Mouse (Mus musculus): ENCODE data around the gene Camsap3. TPM values are rescaled to one million over a fixed set of nuclear protein-coding genes. Genes with fewer than 3 reads are reported as not detected.

The Camsap3 gene
- 6.0 and 7.4 TPM in 2 replicates for polyA plus RNA-seq (2014; fragmentation: Nextera tagmentation; extraction: Ambion mirVana)

DNA sequence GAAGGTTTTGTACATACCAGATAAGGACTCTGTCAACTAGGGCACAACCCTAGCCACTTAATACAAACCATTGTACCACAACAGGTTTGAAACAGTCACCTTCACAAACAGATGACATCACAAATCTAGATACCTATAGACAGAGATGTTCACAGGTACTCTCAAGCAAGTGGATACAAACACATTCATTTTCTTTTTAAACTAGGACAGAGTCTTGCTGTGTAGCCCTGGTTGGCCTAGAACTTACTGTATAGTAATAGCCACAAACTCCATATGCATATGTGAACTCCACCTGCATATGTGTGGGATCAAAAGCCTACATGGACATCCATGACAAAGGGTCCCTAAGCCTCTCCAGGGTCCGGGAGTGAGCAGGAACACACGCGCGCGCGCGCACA is at the start of gene Camsap3:
Gene Camsap3, plus strand, starts transcription at position 301 of the 398 bp plus-strand sequence.
- H3K9me3 ChIP-seq (ENCODE audit: control insufficient read depth, low read length) = no peaks in the 10 kb centered on the region
- H3K27ac ChIP-seq (replicated peaks; ENCODE audit: low read depth, low read length) = 0 out of 2 replicates have a peak within 1 kb of the TSS, but pooled peaks have one; percentile 21
- peak within 1 kb of the TSS; percentile 67 for H3K9ac ChIP-seq (ENCODE audit: low read length)
- no peaks in the 10 kb centered on the region; the same call in 1 of the 2 replicates for H3K27me3 ChIP-seq (ENCODE audit: control insufficient read depth, insufficient read depth, low read length)
- peaks cover 2% of the 10 kb centered on the region; the same call in 1 of the 2 replicates for H3K4me1 ChIP-seq (ENCODE audit: control insufficient read depth, insufficient read depth, low read length)
- peak within 1 kb of the TSS; percentile 74 for H3K4me3 ChIP-seq (ENCODE audit: low read depth, low read length)
- WGBS = 9% methylated on average over 7 of the region's 7 CpGs
- DNase-seq (ENCODE audit: low spot score) = no peak
- no peaks in the 10 kb centered on the region for H3K36me3 ChIP-seq (ENCODE audit: control insufficient read depth, insufficient read depth, low read length)
- no peak for ATAC-seq (ENCODE audit: insufficient number of reproducible peaks, low FRiP score, low TSS enrichment, low read depth)
- peak within 1 kb of the TSS; percentile 95 for H3K4me2 ChIP-seq (ENCODE audit: low read depth, severe bottlenecking)

DNA sequence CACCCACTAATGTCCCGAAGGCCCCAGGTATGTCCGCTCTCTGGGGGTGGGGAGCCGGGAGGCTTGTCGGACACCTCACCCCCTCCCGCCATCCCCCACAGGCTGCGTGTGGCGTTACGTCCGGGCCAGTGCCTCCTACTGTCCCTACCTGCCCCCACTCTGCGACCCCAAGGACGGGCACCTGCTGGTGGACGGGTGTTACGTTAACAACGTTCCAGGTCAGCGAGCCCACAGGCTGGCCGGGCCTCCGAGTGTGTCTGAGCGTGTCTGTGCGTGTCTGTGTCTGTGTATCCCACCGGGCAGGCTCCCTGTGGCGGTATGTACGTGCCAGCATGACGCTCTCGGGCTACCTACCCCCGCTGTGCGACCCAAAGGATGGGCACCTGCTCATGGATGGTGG is 49.4 kb upstream of the Camsap3 start:
- H3K4me1 ChIP-seq (ENCODE audit: control insufficient read depth, insufficient read depth, low read length) = no peaks in the 10 kb centered on the region
- no peaks in the 10 kb centered on the region for H3K27me3 ChIP-seq (ENCODE audit: control insufficient read depth, insufficient read depth, low read length)
- no peak for DNase-seq (ENCODE audit: low spot score)
- no peak overlapping the region for H3K4me2 ChIP-seq (ENCODE audit: low read depth, severe bottlenecking)
- H3K36me3 ChIP-seq (ENCODE audit: control insufficient read depth, insufficient read depth, low read length) = peaks cover 5% of the 10 kb centered on the region; the same call in 1 of the 2 replicates
- no peaks in the 10 kb centered on the region for H3K9me3 ChIP-seq (ENCODE audit: control insufficient read depth, low read length)
- no peak overlapping the region for H3K9ac ChIP-seq (ENCODE audit: low read length)
- no peak overlapping the region for H3K4me3 ChIP-seq (ENCODE audit: low read depth, low read length)
- no peak for ATAC-seq (ENCODE audit: insufficient number of reproducible peaks, low FRiP score, low TSS enrichment, low read depth)
- H3K27ac ChIP-seq (replicated peaks; ENCODE audit: low read depth, low read length) = no peak overlapping the region
- WGBS = 93% methylated on average over 26 of the region's 26 CpGs

DNA sequence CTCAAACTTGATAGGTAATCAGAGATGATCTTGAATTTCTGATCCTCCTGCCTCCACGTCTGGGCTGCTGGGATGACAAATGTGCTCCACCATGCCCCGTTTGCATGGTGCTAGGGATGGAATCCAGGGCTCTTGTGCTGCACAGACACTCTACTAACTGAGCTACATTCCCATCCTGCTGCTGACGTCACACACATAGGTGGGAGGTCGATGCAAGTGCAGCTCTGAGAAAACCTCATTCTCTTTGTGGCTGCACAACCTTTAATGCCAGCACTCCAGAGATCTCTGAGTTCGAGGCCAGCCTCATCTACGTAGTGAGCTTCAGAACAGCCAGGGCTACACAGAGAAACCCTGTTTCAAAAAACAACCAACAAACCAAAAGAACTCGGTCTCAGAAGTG is 47.9 kb upstream of the Camsap3 start:
- ATAC-seq (ENCODE audit: insufficient number of reproducible peaks, low FRiP score, low TSS enrichment, low read depth) (no peak), DNase-seq (ENCODE audit: low spot score) (no peak)
- Histone ChIP-seq H3K4me2 (ENCODE audit: low read depth, severe bottlenecking) (no peak overlapping the region), H3K4me1 (ENCODE audit: control insufficient read depth, insufficient read depth, low read length) (no peaks in the 10 kb centered on the region), H3K27me3 (ENCODE audit: control insufficient read depth, insufficient read depth, low read length) (no peaks in the 10 kb centered on the region), H3K9me3 (ENCODE audit: control insufficient read depth, low read length) (no peaks in the 10 kb centered on the region), H3K9ac (ENCODE audit: low read length) (no peak overlapping the region), H3K27ac (replicated peaks; ENCODE audit: low read depth, low read length) (no peak overlapping the region), H3K36me3 (ENCODE audit: control insufficient read depth, insufficient read depth, low read length) (peaks cover 5% of the 10 kb centered on the region; the same call in 1 of the 2 replicates), H3K4me3 (ENCODE audit: low read depth, low read length) (no peak overlapping the region)
- 85% methylated on average over 7 of the region's 7 CpGs for WGBS

DNA sequence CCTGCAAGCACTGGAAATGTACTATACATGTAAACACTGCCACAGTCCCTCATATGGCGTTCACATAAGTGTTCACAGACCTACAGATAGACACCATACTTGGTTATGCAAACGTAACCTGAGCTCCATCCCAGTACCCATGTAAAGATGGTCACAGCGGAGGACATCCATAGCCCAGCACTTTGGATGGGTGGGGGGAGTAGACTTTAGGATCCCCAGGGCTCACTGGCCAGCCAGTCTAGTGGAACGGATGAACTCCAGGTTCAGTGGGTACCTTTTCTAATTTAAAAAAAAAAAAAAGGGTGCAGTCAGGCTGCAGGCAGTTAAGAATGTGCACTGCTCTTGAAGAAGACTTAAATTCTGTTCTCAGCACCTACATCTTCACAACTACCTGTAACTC is 47.0 kb upstream of the Camsap3 start:
- 91% methylated on average over 4 of the region's 4 CpGs for WGBS
- peaks cover 7% of the 10 kb centered on the region; the same call in 1 of the 2 replicates for H3K36me3 ChIP-seq (ENCODE audit: control insufficient read depth, insufficient read depth, low read length)
- no peak overlapping the region for H3K4me2 ChIP-seq (ENCODE audit: low read depth, severe bottlenecking)
- ATAC-seq (ENCODE audit: insufficient number of reproducible peaks, low FRiP score, low TSS enrichment, low read depth) (no peak), DNase-seq (ENCODE audit: low spot score) (no peak)
- H3K27me3 ChIP-seq (ENCODE audit: control insufficient read depth, insufficient read depth, low read length) = no peaks in the 10 kb centered on the region
- H3K4me3 ChIP-seq (ENCODE audit: low read depth, low read length) = no peak overlapping the region
- no peaks in the 10 kb centered on the region for H3K4me1 ChIP-seq (ENCODE audit: control insufficient read depth, insufficient read depth, low read length)
- H3K27ac ChIP-seq (replicated peaks; ENCODE audit: low read depth, low read length) = no peak overlapping the region
- no peaks in the 10 kb centered on the region for H3K9me3 ChIP-seq (ENCODE audit: control insufficient read depth, low read length)
- no peak overlapping the region for H3K9ac ChIP-seq (ENCODE audit: low read length)

DNA sequence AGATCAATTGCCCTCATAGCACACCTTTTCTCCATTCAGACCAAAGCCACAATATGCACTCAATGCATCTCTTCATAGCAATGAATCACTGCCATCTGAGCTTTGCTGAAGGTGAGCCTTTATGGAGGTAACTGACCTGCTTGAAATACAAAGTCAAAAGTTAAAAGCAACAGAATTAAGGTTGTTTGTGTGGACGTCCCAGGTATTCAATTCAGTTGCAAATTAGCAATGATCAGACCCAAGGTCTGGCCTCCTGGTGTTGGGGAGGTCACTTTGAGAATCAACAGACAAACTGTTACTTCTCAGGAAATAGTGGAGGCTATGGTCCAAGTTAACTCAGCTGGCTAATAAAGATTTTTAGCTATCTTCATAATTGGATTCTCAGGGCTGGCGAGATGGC is 40.6 kb upstream of the Camsap3 start:
- Histone ChIP-seq H3K4me1 (ENCODE audit: control insufficient read depth, insufficient read depth, low read length) (no peaks in the 10 kb centered on the region), H3K4me2 (ENCODE audit: low read depth, severe bottlenecking) (no peak overlapping the region), H3K27me3 (ENCODE audit: control insufficient read depth, insufficient read depth, low read length) (no peaks in the 10 kb centered on the region), H3K9ac (ENCODE audit: low read length) (no peak overlapping the region), H3K4me3 (ENCODE audit: low read depth, low read length) (no peak overlapping the region), H3K9me3 (ENCODE audit: control insufficient read depth, low read length) (no peaks in the 10 kb centered on the region), H3K27ac (replicated peaks; ENCODE audit: low read depth, low read length) (no peak overlapping the region), H3K36me3 (ENCODE audit: control insufficient read depth, insufficient read depth, low read length) (peaks cover 2% of the 10 kb centered on the region; the same call in 1 of the 2 replicates)
- ATAC-seq (ENCODE audit: insufficient number of reproducible peaks, low FRiP score, low TSS enrichment, low read depth) (no peak), DNase-seq (ENCODE audit: low spot score) (no peak)
- 87% methylated on average over 2 of the region's 2 CpGs for WGBS

DNA sequence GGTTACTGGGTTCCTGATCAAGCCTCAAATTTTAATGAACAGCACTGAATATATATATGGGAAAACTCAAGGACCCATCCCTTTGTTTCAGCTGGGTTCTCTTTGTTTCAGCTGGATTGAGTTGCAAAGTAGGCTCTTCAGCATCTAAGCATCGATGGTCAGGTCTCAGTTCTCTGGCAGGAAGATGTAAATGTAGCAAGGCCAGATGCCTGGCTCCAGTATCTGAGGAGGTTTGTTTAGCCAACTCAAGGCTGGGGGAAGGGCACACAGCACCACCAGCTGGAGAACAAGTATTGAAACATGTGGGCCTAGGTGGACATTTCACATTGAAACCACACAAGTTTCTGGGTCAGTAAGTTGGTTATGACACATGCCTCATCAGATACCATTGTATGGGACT is 34.9 kb upstream of the Camsap3 start:
- DNase-seq (ENCODE audit: low spot score) (no peak), ATAC-seq (ENCODE audit: insufficient number of reproducible peaks, low FRiP score, low TSS enrichment, low read depth) (no peak)
- no peaks in the 10 kb centered on the region for H3K4me1 ChIP-seq (ENCODE audit: control insufficient read depth, insufficient read depth, low read length)
- H3K27ac ChIP-seq (replicated peaks; ENCODE audit: low read depth, low read length) = no peak overlapping the region
- H3K36me3 ChIP-seq (ENCODE audit: control insufficient read depth, insufficient read depth, low read length) = no peaks in the 10 kb centered on the region
- no peak overlapping the region for H3K9ac ChIP-seq (ENCODE audit: low read length)
- H3K9me3 ChIP-seq (ENCODE audit: control insufficient read depth, low read length) = no peaks in the 10 kb centered on the region
- no peak overlapping the region for H3K4me2 ChIP-seq (ENCODE audit: low read depth, severe bottlenecking)
- H3K4me3 ChIP-seq (ENCODE audit: low read depth, low read length) = no peak overlapping the region
- no peaks in the 10 kb centered on the region for H3K27me3 ChIP-seq (ENCODE audit: control insufficient read depth, insufficient read depth, low read length)
- WGBS = 87% methylated on average over 1 of the region's 1 CpGs

DNA sequence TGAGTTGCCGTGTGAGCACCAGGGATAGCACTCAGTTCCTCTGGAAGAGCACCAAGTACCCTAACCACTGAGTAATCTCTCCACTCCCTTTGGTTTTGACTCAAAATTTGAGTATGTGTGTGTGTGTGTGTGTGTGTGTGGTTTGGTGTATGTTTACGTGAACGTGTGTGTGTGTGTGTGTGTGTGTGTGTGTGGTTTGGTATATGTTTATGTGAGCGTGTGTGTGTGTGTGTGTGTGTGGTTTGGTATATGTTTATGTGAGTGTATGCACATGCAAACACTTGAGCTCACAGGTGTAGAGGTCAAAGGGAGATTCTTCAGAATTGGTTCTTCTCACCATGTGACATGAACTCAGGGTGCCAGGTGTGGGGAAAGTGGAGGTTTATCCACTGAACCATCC is 31.0 kb upstream of the Camsap3 start:
- no peaks in the 10 kb centered on the region for H3K4me1 ChIP-seq (ENCODE audit: control insufficient read depth, insufficient read depth, low read length)
- H3K27ac ChIP-seq (replicated peaks; ENCODE audit: low read depth, low read length) = no peak overlapping the region
- ATAC-seq (ENCODE audit: insufficient number of reproducible peaks, low FRiP score, low TSS enrichment, low read depth) (peak; percentile 95), DNase-seq (ENCODE audit: low spot score) (no peak)
- no peak overlapping the region for H3K4me3 ChIP-seq (ENCODE audit: low read depth, low read length)
- H3K36me3 ChIP-seq (ENCODE audit: control insufficient read depth, insufficient read depth, low read length) = no peaks in the 10 kb centered on the region
- H3K9me3 ChIP-seq (ENCODE audit: control insufficient read depth, low read length) = no peaks in the 10 kb centered on the region
- no peak overlapping the region for H3K4me2 ChIP-seq (ENCODE audit: low read depth, severe bottlenecking)
- no peak overlapping the region for H3K9ac ChIP-seq (ENCODE audit: low read length)
- no peaks in the 10 kb centered on the region for H3K27me3 ChIP-seq (ENCODE audit: control insufficient read depth, insufficient read depth, low read length)
- WGBS = 75% methylated on average over 4 of the region's 4 CpGs

DNA sequence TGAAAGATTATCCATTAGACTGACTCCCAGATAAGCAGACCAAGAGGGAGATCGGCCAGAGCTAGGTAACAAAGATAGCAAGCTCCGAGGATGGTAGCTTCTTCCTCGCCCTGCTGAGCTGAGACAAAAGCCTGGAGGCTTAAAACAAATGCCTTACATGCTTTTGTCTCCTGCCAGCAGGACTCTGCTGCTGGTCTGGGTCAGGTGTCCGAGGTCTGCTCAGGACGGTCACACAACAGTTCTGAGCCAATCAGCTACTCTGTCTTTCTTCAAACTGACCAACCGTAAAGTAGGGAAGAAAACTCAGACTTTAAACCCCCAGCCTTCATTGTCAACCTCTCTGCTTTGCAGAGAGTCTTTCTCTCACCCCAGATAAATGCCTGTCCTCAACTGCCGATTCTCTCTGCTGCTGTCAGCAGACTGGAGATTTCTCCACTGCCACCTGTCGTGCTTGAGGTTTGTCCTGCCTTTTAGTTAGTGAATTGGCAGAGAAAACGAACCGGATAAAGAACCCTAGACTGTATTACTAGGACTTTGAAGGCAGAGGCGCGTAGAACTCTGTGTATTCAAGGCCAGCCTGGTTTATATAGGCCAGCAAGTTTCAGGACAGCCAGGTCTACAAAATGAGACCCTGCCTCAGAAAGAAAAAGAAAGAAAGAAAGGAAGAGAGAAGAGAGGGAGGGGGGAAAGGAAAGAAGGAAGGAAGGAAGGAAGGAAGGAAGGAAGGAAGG is 19.3 kb upstream of the Camsap3 start, which contains the start of gene C330021F23Rik:
Gene C330021F23Rik, plus strand, starts transcription at position 350 of the 731 bp plus-strand sequence.
- WGBS = 4% methylated on average over 12 of the region's 12 CpGs
- Histone ChIP-seq H3K36me3 (ENCODE audit: control insufficient read depth, insufficient read depth, low read length) (no peaks in the 10 kb centered on the region), H3K9me3 (ENCODE audit: control insufficient read depth, low read length) (no peaks in the 10 kb centered on the region), H3K27ac (replicated peaks; ENCODE audit: low read depth, low read length) (no peak within 1 kb of the TSS), H3K27me3 (ENCODE audit: control insufficient read depth, insufficient read depth, low read length) (no peaks in the 10 kb centered on the region), H3K4me2 (ENCODE audit: low read depth, severe bottlenecking) (peak within 1 kb of the TSS; percentile 25; the same call in 1 of the 2 replicates), H3K4me1 (ENCODE audit: control insufficient read depth, insufficient read depth, low read length) (no peaks in the 10 kb centered on the region), H3K4me3 (ENCODE audit: low read depth, low read length) (0 out of 2 replicates have a peak within 1 kb of the TSS, but pooled peaks have one; percentile 14), H3K9ac (ENCODE audit: low read length) (peak within 1 kb of the TSS; percentile 52; the same call in 1 of the 2 replicates)
- peak; percentile 75; the same call in 1 of the 2 replicates for ATAC-seq (ENCODE audit: insufficient number of reproducible peaks, low FRiP score, low TSS enrichment, low read depth)
- peak; percentile 26 for DNase-seq (ENCODE audit: low spot score)

Measured in limb, embryonic 11.5 days (tissue).